Mouse (Mus musculus): ENCODE data around the gene Xrcc1.

The Xrcc1 gene

DNA sequence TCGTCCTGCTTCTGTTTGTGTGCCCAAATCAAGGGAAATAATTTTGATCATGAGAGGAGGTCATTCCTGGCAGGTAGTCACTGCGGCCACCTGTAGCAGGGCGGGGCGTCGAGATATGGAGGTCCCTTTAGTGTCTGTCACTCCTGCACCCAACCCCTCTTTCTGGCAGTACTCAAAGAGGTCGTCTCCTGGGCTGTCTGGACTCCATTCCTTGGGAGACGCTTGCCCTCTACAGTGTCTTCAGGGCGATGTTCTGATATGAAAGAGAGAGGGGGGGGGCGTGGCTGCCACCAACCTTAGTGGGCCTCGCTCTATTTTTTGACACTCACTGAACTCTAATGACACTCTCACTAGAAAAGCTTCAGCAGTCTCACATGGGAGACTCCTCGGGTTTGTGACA, 16.5 kb upstream of the Xrcc1 start:
- no peak for DNase-seq (ENCODE audit: low spot score)

- DNase-seq (ENCODE audit: low spot score): peak; percentile 100
These were observed 15.8 kb upstream of the Xrcc1 start, which contains the start of gene Irgq for GRCm38 (mm10) chr7:24530062-24530931. Gene Irgq, plus strand, starts transcription at chr7:24530689.

- DNase-seq (ENCODE audit: low spot score): peak; percentile 87
These were observed 14.7 kb upstream of the Xrcc1 start for GRCm38 (mm10) chr7:24531211-24531971.

DNA sequence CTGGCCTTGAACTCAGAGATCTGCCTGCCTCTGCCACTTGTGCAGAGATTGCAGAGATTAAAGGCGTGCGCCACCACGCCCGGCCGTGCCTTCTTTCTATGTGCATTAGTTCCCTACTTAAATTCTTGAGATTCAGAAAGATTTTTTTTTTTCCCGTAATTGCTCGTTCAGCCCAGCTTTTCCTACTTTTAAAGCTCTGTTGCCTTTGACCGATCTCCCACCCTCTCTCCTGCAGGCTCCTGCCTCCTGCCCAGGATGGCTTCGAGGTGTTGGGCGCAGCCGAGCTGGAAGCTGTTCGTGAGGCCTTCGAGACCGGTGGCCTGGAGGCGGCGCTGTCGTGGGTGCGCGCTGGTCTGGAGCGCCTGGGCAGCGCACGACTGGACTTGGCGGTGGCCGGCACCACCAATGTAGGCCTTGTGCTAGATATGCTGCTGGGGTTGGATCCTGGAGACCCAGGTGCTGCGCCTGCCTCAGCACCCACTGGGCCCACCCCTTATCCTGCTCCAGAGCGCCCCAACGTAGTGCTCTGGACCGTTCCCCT, 13.0 kb upstream of the Xrcc1 start:
- no peak for DNase-seq (ENCODE audit: low spot score)

- no peak for DNase-seq (ENCODE audit: low spot score)
These were observed 12.3 kb upstream of the Xrcc1 start for GRCm38 (mm10) chr7:24533806-24534205.

DNA sequence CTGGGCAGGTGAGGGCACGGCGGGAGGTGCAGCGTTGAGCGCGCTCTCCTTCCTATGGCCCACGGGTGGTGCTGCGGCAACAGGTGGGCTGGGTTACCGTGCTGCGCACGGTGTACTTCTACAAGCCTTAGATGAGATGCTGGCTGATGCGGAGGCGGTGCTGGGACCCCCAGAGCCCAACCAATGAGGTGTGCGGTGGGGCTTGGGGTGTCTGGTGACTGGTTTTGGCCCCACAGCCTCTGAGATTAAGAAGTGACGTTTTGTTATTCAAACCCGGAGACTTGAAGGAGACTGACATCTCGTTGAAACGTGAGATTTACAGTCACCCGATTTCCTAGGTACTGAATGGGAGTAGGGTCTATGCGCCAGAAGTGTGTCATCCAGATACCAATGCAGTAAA, 11.8 kb upstream of the Xrcc1 start:
- no peak for DNase-seq (ENCODE audit: low spot score)

DNA sequence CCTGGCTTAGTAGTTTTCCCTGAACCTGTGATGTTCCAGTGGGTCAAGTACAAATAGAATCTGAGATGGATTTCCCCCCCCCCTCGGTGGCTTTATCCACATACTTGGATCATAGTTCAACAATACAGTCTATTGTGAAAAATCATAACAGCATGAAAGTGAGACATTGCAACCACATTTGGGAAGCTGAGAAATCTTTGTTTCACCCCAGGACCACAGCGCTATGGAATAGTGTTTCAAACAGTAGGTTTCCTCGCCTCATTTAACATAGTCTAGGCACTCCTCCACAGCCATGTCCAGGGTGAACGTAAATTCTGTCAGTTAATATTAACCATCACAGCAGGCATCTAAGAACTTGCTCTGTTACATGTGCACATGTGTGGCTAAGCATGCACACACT, 9.0 kb upstream of the Xrcc1 start:
- DNase-seq (ENCODE audit: low spot score): no peak

DNA sequence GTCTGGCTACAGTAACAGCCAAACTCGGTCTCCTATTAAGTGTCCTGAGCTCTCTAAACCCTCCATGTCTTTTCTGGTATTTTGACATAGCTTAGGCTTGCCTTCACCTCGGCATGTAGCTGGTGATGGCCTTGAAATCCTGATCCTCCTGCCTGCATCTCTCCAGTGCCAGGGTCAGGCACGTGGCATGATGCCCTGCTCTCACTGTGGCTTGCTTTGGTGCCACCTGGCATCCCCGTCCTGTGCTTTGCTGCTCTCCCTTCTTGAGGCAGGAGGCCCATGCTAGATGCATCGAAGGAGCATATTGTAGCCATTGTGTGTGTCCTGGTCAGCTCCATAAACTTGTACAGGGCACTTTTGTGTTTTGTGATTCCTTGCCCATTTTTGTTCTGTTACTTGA, 8.5 kb upstream of the Xrcc1 start:
- DNase-seq (ENCODE audit: low spot score): no peak

DNA sequence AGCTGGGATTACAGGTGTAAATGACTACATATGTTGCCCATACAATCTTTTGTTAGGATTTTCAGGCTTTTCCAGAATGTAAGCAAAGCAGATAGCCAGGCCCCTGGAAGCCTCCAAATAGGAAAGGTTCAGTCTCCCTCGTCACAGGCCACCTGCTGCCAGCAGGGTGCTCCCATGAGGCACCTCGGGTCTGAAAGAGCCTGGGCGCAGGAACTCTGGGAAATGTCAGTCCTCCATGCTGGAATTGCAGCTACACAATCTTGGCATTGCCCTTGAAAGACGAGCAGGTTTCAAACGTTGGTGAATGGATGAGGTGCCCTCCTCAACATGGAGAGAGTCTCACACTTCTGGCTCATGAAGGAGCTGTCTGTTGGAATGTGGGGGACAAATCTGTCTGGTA, 7.9 kb upstream of the Xrcc1 start:
- DNase-seq (ENCODE audit: low spot score): no peak

- DNase-seq (ENCODE audit: low spot score): no peak
These were observed 7.4 kb upstream of the Xrcc1 start for GRCm38 (mm10) chr7:24538701-24539100.

GRCm38 (mm10) chr7:24539686-24540085, 6.4 kb upstream of the Xrcc1 start:
- no peak for DNase-seq (ENCODE audit: low spot score)

GRCm38 (mm10) chr7:24544506-24544905, 1.6 kb upstream of the Xrcc1 start:
- no peak for DNase-seq (ENCODE audit: low spot score)

DNA sequence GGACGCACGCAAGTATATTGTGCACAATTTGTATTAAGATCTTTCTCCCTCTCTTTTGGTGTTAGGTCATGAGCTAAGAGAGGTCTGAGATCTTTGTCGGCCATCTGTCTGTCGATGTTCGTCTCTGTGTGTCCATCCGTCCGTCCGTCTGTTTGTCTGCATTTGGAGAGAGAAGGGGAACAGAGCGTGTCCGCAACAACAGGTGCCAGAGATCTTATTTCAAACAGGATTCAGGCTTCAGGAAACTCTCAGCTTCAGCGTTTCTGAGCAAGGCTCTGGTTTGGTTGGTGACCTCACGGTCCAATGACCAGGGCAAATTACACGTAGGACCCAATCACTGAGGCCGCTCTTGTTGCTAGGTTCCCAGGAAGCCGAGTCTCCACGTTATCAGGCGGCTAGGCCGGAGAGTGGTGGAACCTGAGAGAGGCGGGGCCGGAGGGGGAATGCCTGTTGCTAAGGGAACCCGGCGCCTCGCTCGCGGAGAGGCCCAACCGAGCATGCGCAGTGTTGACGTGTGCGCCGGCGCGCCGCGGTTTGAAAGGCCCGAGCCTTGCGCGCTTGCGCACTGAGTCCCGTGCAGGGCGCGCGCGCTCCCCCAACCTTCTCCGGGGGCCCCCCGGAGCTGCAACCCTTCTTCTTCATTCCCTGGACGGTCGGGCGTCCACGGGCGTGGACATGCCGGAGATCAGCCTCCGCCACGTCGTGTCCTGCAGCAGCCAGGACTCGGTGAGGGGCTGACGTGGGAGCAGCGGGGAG, 723 bp downstream of the Xrcc1 start:
- DNase-seq (ENCODE audit: low spot score): peak; percentile 100

DNA sequence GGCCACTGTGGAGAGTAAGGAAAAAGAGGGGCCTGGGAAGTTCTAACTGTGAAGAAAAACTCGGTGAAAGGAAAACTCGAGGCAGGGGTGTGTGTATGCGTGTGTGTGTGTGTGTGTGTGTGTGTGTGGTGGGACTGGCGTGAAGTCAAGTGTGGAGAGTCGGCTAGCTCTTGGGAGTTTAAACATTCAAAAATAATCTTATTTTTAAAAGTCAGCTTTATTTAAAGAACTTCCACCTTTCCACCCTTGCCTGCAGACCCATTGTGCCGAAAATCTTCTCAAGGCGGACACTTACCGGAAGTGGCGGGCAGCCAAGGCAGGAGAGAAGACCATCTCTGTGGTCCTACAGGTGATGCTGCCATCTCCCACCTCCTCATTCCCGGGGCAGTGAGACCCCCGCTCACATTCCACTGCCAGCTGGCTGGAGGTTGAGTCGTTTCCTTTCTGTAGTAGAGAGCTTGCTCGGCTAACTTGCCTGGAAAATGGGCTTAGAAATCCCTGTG, 1.5 kb downstream of the Xrcc1 start:
- DNase-seq (ENCODE audit: low spot score): no peak

DNA sequence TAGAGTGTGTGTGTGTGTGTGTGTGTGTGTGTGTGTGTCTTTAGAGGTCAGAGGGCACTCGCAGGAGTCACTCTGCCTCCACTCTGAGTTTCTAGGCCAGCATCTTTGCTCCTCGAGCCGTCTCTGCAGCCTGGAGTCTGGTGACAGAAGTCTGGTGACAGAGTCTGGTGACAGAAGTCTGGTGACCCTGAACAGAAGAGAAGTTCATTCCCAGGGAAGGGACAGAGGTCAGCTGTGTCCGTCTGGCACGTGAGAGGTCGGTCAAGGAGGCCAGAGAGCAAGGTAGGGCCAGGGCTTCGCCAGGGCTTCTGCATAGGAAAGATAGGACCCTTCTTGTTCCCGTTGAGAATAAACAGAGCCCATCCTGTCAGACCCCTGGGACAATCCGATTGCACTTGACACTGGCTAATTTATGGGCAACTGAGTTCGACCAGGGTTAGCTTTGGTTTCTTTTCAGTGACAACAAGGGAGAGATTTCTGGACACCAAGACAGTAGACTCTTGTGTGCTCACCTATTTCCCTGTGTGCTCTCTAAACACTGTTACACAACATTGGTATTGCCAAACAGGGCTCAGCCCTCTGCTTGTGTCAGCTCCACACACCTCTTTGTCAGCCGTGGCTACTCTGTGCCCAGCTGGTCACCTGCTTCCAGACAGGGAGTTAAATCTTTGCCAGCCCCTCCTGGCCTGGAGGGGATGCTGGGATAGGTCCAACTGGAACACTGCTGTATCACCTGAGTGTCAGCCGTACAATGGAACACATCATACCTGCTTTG, 6.1 kb downstream of the Xrcc1 start:
- no peak for DNase-seq (ENCODE audit: low spot score)

- DNase-seq (ENCODE audit: low spot score): no peak
These were observed 9.7 kb downstream of the Xrcc1 start for GRCm38 (mm10) chr7:24555786-24556185.

GRCm38 (mm10) chr7:24561450-24561849, 15.4 kb downstream of the Xrcc1 start:
- no peak for DNase-seq (ENCODE audit: low spot score)

DNA sequence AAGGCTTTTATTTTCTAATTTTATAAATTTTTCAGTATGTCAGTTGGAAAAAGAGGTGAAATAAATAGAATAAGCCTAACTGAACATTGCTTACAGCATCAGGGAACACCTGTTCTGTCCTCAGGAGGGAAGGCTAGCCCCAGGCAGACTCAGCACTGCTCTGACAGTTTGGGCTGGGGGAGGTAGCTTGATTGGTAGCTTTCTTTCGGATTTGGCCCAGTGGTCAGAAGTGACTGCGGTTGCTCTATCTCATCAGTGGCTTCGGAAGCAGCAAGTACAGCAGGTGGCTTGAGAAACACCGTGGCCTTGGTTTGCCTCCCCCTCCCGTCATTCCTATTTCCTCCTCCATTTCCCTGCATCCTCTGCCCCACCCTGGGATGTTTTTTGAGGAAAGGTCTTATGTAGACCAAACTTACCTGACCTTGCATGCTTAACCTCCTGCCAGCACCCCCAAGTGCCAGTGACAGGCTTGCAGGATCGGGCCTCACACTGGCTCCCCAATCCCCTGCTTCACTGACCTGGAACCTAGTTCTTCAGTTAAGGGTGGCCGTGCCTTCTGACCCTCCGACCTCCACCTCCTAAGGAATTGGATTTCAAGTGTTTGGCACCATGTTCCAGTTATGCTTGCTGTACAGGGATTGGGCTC, 17.2 kb downstream of the Xrcc1 start:
- DNase-seq (ENCODE audit: low spot score): no peak

GRCm38 (mm10) chr7:24563837-24564206, 17.7 kb downstream of the Xrcc1 start:
- DNase-seq (ENCODE audit: low spot score): no peak

- peak; percentile 76 for DNase-seq (ENCODE audit: low spot score)
These were observed 18.6 kb downstream of the Xrcc1 start for GRCm38 (mm10) chr7:24564607-24565265.

All from embryo, embryonic 10 days (tissue).